Mouse (Mus musculus): Measurements from ENCODE around the gene Col4a3. TPM values are rescaled to one million over a fixed set of nuclear protein-coding genes. Genes with fewer than 3 reads are reported as not detected.

Col4a3 gene
- polyA plus RNA-seq, 1 experiment = not detected

GRCm38 (mm10) chr1:82590266-82590665 is 3.5 kb downstream of the Col4a3 start:
- H3K4me3 ChIP-seq (ENCODE audit: low read depth, low read length) = no peak overlapping the region
- TF ChIP-seq EP300 (IDR thresholded peaks at IDR 0.05; ENCODE audit: insufficient read depth, low read depth, low read length) (no peak), POLR2A (IDR thresholded peaks at IDR 0.05; ENCODE audit: insufficient read depth, low read length) (no peak)
- H3K27ac ChIP-seq (ENCODE audit: insufficient read depth, low read length) = no peak overlapping the region
- no peak overlapping the region for H3K9ac ChIP-seq (ENCODE audit: low read depth, poor library complexity, severe bottlenecking)
- no peaks in the 10 kb centered on the region for H3K36me3 ChIP-seq (ENCODE audit: control insufficient read depth, insufficient read depth, low read length, poor library complexity, severe bottlenecking)
- H3K9me3 ChIP-seq (replicated peaks; ENCODE audit: control insufficient read depth, insufficient read depth, low read length, poor library complexity, severe bottlenecking) = no peaks in the 10 kb centered on the region
- H3K27me3 ChIP-seq (ENCODE audit: control insufficient read depth, insufficient read depth, low read length, poor library complexity, severe bottlenecking) = no peaks in the 10 kb centered on the region; the same call in 1 of the 2 replicates
- no peaks in the 10 kb centered on the region for H3K4me1 ChIP-seq (ENCODE audit: control insufficient read depth, insufficient read depth, low read length)

GRCm38 (mm10) chr1:82596864-82597596 is 10.3 kb downstream of the Col4a3 start:
- H3K9ac ChIP-seq (ENCODE audit: low read depth, poor library complexity, severe bottlenecking) = no peak overlapping the region
- no peaks in the 10 kb centered on the region for H3K36me3 ChIP-seq (ENCODE audit: control insufficient read depth, insufficient read depth, low read length, poor library complexity, severe bottlenecking)
- TF ChIP-seq POLR2A (IDR thresholded peaks at IDR 0.05; ENCODE audit: insufficient read depth, low read length) = no peak
- no peak for TF ChIP-seq CTCF (IDR thresholded peaks at IDR 0.05; ENCODE audit: low read depth, low read length)
- TF ChIP-seq EP300 (IDR thresholded peaks at IDR 0.05; ENCODE audit: insufficient read depth, low read depth, low read length) = no peak
- no peak overlapping the region for H3K27ac ChIP-seq (ENCODE audit: insufficient read depth, low read length)
- H3K27me3 ChIP-seq (ENCODE audit: control insufficient read depth, insufficient read depth, low read length, poor library complexity, severe bottlenecking) = no peaks in the 10 kb centered on the region
- H3K4me1 ChIP-seq (ENCODE audit: control insufficient read depth, insufficient read depth, low read length) = no peaks in the 10 kb centered on the region
- no peak overlapping the region for H3K4me3 ChIP-seq (ENCODE audit: low read depth, low read length)
- no peaks in the 10 kb centered on the region for H3K9me3 ChIP-seq (replicated peaks; ENCODE audit: control insufficient read depth, insufficient read depth, low read length, poor library complexity, severe bottlenecking)

GRCm38 (mm10) chr1:82603198-82603950 is 16.7 kb downstream of the Col4a3 start:
- no peak overlapping the region for H3K4me3 ChIP-seq (ENCODE audit: low read depth, low read length)
- H3K36me3 ChIP-seq (ENCODE audit: control insufficient read depth, insufficient read depth, low read length, poor library complexity, severe bottlenecking) = no peaks in the 10 kb centered on the region
- no peak overlapping the region for H3K9ac ChIP-seq (ENCODE audit: low read depth, poor library complexity, severe bottlenecking)
- H3K4me1 ChIP-seq (ENCODE audit: control insufficient read depth, insufficient read depth, low read length) = no peaks in the 10 kb centered on the region
- no peaks in the 10 kb centered on the region for H3K9me3 ChIP-seq (replicated peaks; ENCODE audit: control insufficient read depth, insufficient read depth, low read length, poor library complexity, severe bottlenecking)
- H3K27ac ChIP-seq (ENCODE audit: insufficient read depth, low read length) = no peak overlapping the region
- TF ChIP-seq CTCF (IDR thresholded peaks at IDR 0.05; ENCODE audit: low read depth, low read length) (no peak), EP300 (IDR thresholded peaks at IDR 0.05; ENCODE audit: insufficient read depth, low read depth, low read length) (no peak)
- H3K27me3 ChIP-seq (ENCODE audit: control insufficient read depth, insufficient read depth, low read length, poor library complexity, severe bottlenecking) = no peaks in the 10 kb centered on the region

- H3K4me3 ChIP-seq (ENCODE audit: low read depth, low read length) = no peak overlapping the region
- H3K9ac ChIP-seq (ENCODE audit: low read depth, poor library complexity, severe bottlenecking) = no peak overlapping the region
- no peaks in the 10 kb centered on the region for H3K27me3 ChIP-seq (ENCODE audit: control insufficient read depth, insufficient read depth, low read length, poor library complexity, severe bottlenecking)
- no peaks in the 10 kb centered on the region for H3K36me3 ChIP-seq (ENCODE audit: control insufficient read depth, insufficient read depth, low read length, poor library complexity, severe bottlenecking)
- no peak for TF ChIP-seq CTCF (IDR thresholded peaks at IDR 0.05; ENCODE audit: low read depth, low read length)
- no peak for TF ChIP-seq EP300 (IDR thresholded peaks at IDR 0.05; ENCODE audit: insufficient read depth, low read depth, low read length)
- TF ChIP-seq POLR2A (IDR thresholded peaks at IDR 0.05; ENCODE audit: insufficient read depth, low read length) = no peak
- no peaks in the 10 kb centered on the region for H3K4me1 ChIP-seq (ENCODE audit: control insufficient read depth, insufficient read depth, low read length)
- no peaks in the 10 kb centered on the region for H3K9me3 ChIP-seq (replicated peaks; ENCODE audit: control insufficient read depth, insufficient read depth, low read length, poor library complexity, severe bottlenecking)
- no peak overlapping the region for H3K27ac ChIP-seq (ENCODE audit: insufficient read depth, low read length)
Observed at GRCm38 (mm10) chr1:82605347-82605746, 18.6 kb downstream of the Col4a3 start.

- no peaks in the 10 kb centered on the region for H3K4me1 ChIP-seq (ENCODE audit: control insufficient read depth, insufficient read depth, low read length)
- no peak overlapping the region for H3K9ac ChIP-seq (ENCODE audit: low read depth, poor library complexity, severe bottlenecking)
- H3K27me3 ChIP-seq (ENCODE audit: control insufficient read depth, insufficient read depth, low read length, poor library complexity, severe bottlenecking) = no peaks in the 10 kb centered on the region
- H3K27ac ChIP-seq (ENCODE audit: insufficient read depth, low read length) = no peak overlapping the region
- no peak overlapping the region for H3K4me3 ChIP-seq (ENCODE audit: low read depth, low read length)
- TF ChIP-seq POLR2A (IDR thresholded peaks at IDR 0.05; ENCODE audit: insufficient read depth, low read length) = no peak
- no peak for TF ChIP-seq CTCF (IDR thresholded peaks at IDR 0.05; ENCODE audit: low read depth, low read length)
- TF ChIP-seq EP300 (IDR thresholded peaks at IDR 0.05; ENCODE audit: insufficient read depth, low read depth, low read length) = no peak
- no peaks in the 10 kb centered on the region for H3K9me3 ChIP-seq (replicated peaks; ENCODE audit: control insufficient read depth, insufficient read depth, low read length, poor library complexity, severe bottlenecking)
- H3K36me3 ChIP-seq (ENCODE audit: control insufficient read depth, insufficient read depth, low read length, poor library complexity, severe bottlenecking) = no peaks in the 10 kb centered on the region
Observed at GRCm38 (mm10) chr1:82605856-82606255, 19.1 kb downstream of the Col4a3 start.

GRCm38 (mm10) chr1:82608646-82609262 is 22.0 kb downstream of the Col4a3 start:
- TF ChIP-seq CTCF (IDR thresholded peaks at IDR 0.05; ENCODE audit: low read depth, low read length) (no peak), EP300 (IDR thresholded peaks at IDR 0.05; ENCODE audit: insufficient read depth, low read depth, low read length) (no peak)
- Histone ChIP-seq H3K4me1 (ENCODE audit: control insufficient read depth, insufficient read depth, low read length) (no peaks in the 10 kb centered on the region), H3K27me3 (ENCODE audit: control insufficient read depth, insufficient read depth, low read length, poor library complexity, severe bottlenecking) (no peaks in the 10 kb centered on the region), H3K9me3 (replicated peaks; ENCODE audit: control insufficient read depth, insufficient read depth, low read length, poor library complexity, severe bottlenecking) (no peaks in the 10 kb centered on the region), H3K4me3 (ENCODE audit: low read depth, low read length) (no peak overlapping the region), H3K36me3 (ENCODE audit: control insufficient read depth, insufficient read depth, low read length, poor library complexity, severe bottlenecking) (no peaks in the 10 kb centered on the region), H3K27ac (ENCODE audit: insufficient read depth, low read length) (no peak overlapping the region), H3K9ac (ENCODE audit: low read depth, poor library complexity, severe bottlenecking) (no peak overlapping the region)
